Mouse (Mus musculus) heart, adult 2 months (tissue): ENCODE results near the gene Cbx2.

Experiments
- CTCF ChIP-seq: fragments of 200-600 bp; IDR thresholded peaks from 2 replicates; pipeline ENCODE4 v1.8.1; 2022; ENCODE audit warnings: antibody characterized with exemption, mild to moderate bottlenecking, moderate library complexity
- EP300 ChIP-seq: fragments of 200-500 bp; IDR thresholded peaks from 2 replicates; pipeline ENCODE4 v1.6.1; 2011; ENCODE audit warnings: low read depth, low read length, control low read depth; ENCODE audit not compliant: insufficient read depth
- POLR2A ChIP-seq: fragments of 200-500 bp; IDR thresholded peaks from 2 replicates; pipeline ENCODE4 v1.6.1; 2011; ENCODE audit warnings: mild to moderate bottlenecking, low read depth, low read length, control low read depth; ENCODE audit not compliant: insufficient read depth

GRCm38 (mm10) chr11:119073876-119074433, 51.2 kb downstream of the Cbx2 start:
- TF ChIP-seq POLR2A (no peak), EP300 (no peak), CTCF (no peak)
